Mouse (Mus musculus) adrenal gland, postnatal 10 days (tissue): ENCODE data around the gene Olfr1377. TPM values are rescaled to one million over a fixed set of nuclear protein-coding genes. Genes with fewer than 3 reads are reported as not detected.
"Not testable (repeated sequence)": the region's sequence is repeated elsewhere in the genome, so short reads cannot be mapped to it uniquely, and the experiment has no call there.

Source experiments
- DNase-seq: peaks from one replicate; pipeline ENCODE4 v3.0.0; 2021; ENCODE audit warnings: mixed read lengths
- long read RNA-seq, 2 experiments: library from polyadenylated mRNA; stranded (forward); transcript quantifications; one replicate each; pipeline ENCODE4 v2.0.0; 2021
- total RNA-seq, 2 experiments: library from RNA; stranded (reverse); gene quantifications; 2 replicates each; pipeline ENCODE4 v1.2.3; 2021

The Olfr1377 gene
- total RNA-seq: not detected
- long read RNA-seq, experiment 1: 0 reads
- long read RNA-seq, experiment 2: 0 reads

GRCm38 (mm10) chr11:50981667-50982066 is at the start of gene Olfr1377:
Gene Olfr1377, plus strand, starts transcription at chr11:50981967.
- no peak for DNase-seq

GRCm38 (mm10) chr11:50932040-50932439 is 49.7 kb upstream of the Olfr1377 start:
- no peak for DNase-seq

GRCm38 (mm10) chr11:50938435-50938834 is 43.3 kb upstream of the Olfr1377 start:
- no peak for DNase-seq

GRCm38 (mm10) chr11:50939621-50940366 is 42.0 kb upstream of the Olfr1377 start:
- peak; percentile 43 for DNase-seq

GRCm38 (mm10) chr11:50942386-50942785 is 39.4 kb upstream of the Olfr1377 start:
- DNase-seq: no peak

- DNase-seq: no peak
Measured at GRCm38 (mm10) chr11:50943506-50943905, 38.3 kb upstream of the Olfr1377 start, which contains the start of gene 4933414I15Rik. Gene 4933414I15Rik, minus strand, starts transcription at chr11:50943765.

GRCm38 (mm10) chr11:50952290-50952689 is 29.5 kb upstream of the Olfr1377 start:
- peak; percentile 47 for DNase-seq

GRCm38 (mm10) chr11:50953665-50954064 is 28.1 kb upstream of the Olfr1377 start, which contains the start of gene Prop1:
Gene Prop1, minus strand, starts transcription at chr11:50953765.
- DNase-seq: no peak

GRCm38 (mm10) chr11:50964886-50965285 is 16.9 kb upstream of the Olfr1377 start:
- DNase-seq: no peak

GRCm38 (mm10) chr11:50966230-50966629 is 15.5 kb upstream of the Olfr1377 start, which contains the start of gene Olfr1378:
Gene Olfr1378, plus strand, starts transcription at chr11:50966530.
- no peak for DNase-seq

- DNase-seq: peak; percentile 46
Measured at GRCm38 (mm10) chr11:50977216-50977615, 4.6 kb upstream of the Olfr1377 start.

GRCm38 (mm10) chr11:51003296-51003695 is 21.5 kb downstream of the Olfr1377 start, which contains the start of gene Olfr51:
Gene Olfr51, plus strand, starts transcription at chr11:51003596.
- DNase-seq: no peak

GRCm38 (mm10) chr11:51011821-51012220 is 30.1 kb downstream of the Olfr1377 start:
- peak; percentile 92 for DNase-seq

- no peak for DNase-seq
Measured at GRCm38 (mm10) chr11:51013936-51014335, 32.2 kb downstream of the Olfr1377 start, which contains the start of gene Olfr54. Gene Olfr54, plus strand, starts transcription at chr11:51014236.

- no peak for DNase-seq
Measured at GRCm38 (mm10) chr11:51016341-51016740, 34.6 kb downstream of the Olfr1377 start.

- DNase-seq: not testable (repeated sequence)
Measured at GRCm38 (mm10) chr11:51026811-51027210, 45.0 kb downstream of the Olfr1377 start.

GRCm38 (mm10) chr11:51029381-51029780 is 47.6 kb downstream of the Olfr1377 start:
- not testable (repeated sequence) for DNase-seq

GRCm38 (mm10) chr11:51030225-51030624 is 48.5 kb downstream of the Olfr1377 start:
- no peak for DNase-seq

- DNase-seq: peak; percentile 39
Measured at GRCm38 (mm10) chr11:51032851-51033250, 51.1 kb downstream of the Olfr1377 start.

GRCm38 (mm10) chr11:51034141-51034540 is 52.4 kb downstream of the Olfr1377 start:
- not testable (repeated sequence) for DNase-seq

GRCm38 (mm10) chr11:51035951-51036350 is 54.2 kb downstream of the Olfr1377 start:
- peak; percentile 88 for DNase-seq
